Mouse (Mus musculus): ENCODE data around the gene Nipal3. TPM values are rescaled to one million over a fixed set of nuclear protein-coding genes. Genes with fewer than 3 reads are reported as not detected.

Gene Nipal3
- polyA plus RNA-seq (2015; fragmentation: Nextera tagmentation; extraction: Ambion mirVana), result 5.9 and 6.1 TPM in 2 replicates

GRCm38 (mm10) chr4:135494521-135495396, at the start of gene Nipal3, which contains the start of gene Stpg1:
Gene Nipal3 (minus strand): TSS chr4:135495038.
Gene Stpg1 (plus strand): TSS chr4:135494790.
- WGBS, result under 1% methylated on average over 53 of the region's 53 CpGs

GRCm38 (mm10) chr4:135544284-135544683, 49.4 kb upstream of the Nipal3 start:
- Histone ChIP-seq H3K36me3 (ENCODE audit: control insufficient read depth, insufficient read depth) (no peaks in the 10 kb centered on the region), H3K27me3 (replicated peaks; ENCODE audit: control insufficient read depth, insufficient read depth, low read length) (no peaks in the 10 kb centered on the region), H3K4me1 (replicated peaks; ENCODE audit: control insufficient read depth, insufficient read depth, low read length) (no peaks in the 10 kb centered on the region), H3K4me3 (replicated peaks; ENCODE audit: low read length) (no peak overlapping the region), H3K4me2 (ENCODE audit: low read length) (no peak overlapping the region), H3K9me3 (ENCODE audit: control insufficient read depth, low read length) (no peaks in the 10 kb centered on the region), H3K9ac (replicated peaks; ENCODE audit: low read depth, low read length) (no peak overlapping the region), H3K27ac (ENCODE audit: low read length) (no peak overlapping the region)
- ATAC-seq, result no peak
- 82% methylated on average over 2 of the region's 2 CpGs for WGBS

More at GRCm38 (mm10) chr4:135494521-135495396, at the start of gene Nipal3, which contains the start of gene Stpg1:
- peak; percentile 97 for ATAC-seq
- H3K27ac ChIP-seq (ENCODE audit: low read length), result 0 out of 2 replicates have a peak within 1 kb of the TSS, but pooled peaks have one; percentile 26
- peak within 1 kb of the TSS; percentile 92 for H3K4me2 ChIP-seq (ENCODE audit: low read length)
- 0 out of 2 replicates have a peak, but pooled peaks cover 6% of the 10 kb centered on the region for H3K27me3 ChIP-seq (replicated peaks; ENCODE audit: control insufficient read depth, insufficient read depth, low read length)
- peak within 1 kb of the TSS; percentile 64 for H3K9ac ChIP-seq (replicated peaks; ENCODE audit: low read depth, low read length)
- no peaks in the 10 kb centered on the region for H3K36me3 ChIP-seq (ENCODE audit: control insufficient read depth, insufficient read depth)
- no peaks in the 10 kb centered on the region for H3K9me3 ChIP-seq (ENCODE audit: control insufficient read depth, low read length)
- peak within 1 kb of the TSS; percentile 77 for H3K4me3 ChIP-seq (replicated peaks; ENCODE audit: low read length)
- peaks cover 7% of the 10 kb centered on the region for H3K4me1 ChIP-seq (replicated peaks; ENCODE audit: control insufficient read depth, insufficient read depth, low read length)

GRCm38 (mm10) chr4:135540057-135540456, 45.2 kb upstream of the Nipal3 start:
- ATAC-seq, result no peak

GRCm38 (mm10) chr4:135539056-135539455, 44.2 kb upstream of the Nipal3 start:
- Histone ChIP-seq H3K4me1 (replicated peaks; ENCODE audit: control insufficient read depth, insufficient read depth, low read length) (no peaks in the 10 kb centered on the region), H3K27me3 (replicated peaks; ENCODE audit: control insufficient read depth, insufficient read depth, low read length) (no peaks in the 10 kb centered on the region), H3K9ac (replicated peaks; ENCODE audit: low read depth, low read length) (no peak overlapping the region), H3K36me3 (ENCODE audit: control insufficient read depth, insufficient read depth) (no peaks in the 10 kb centered on the region), H3K9me3 (ENCODE audit: control insufficient read depth, low read length) (no peaks in the 10 kb centered on the region), H3K4me2 (ENCODE audit: low read length) (no peak overlapping the region), H3K27ac (ENCODE audit: low read length) (no peak overlapping the region), H3K4me3 (replicated peaks; ENCODE audit: low read length) (no peak overlapping the region)
- no peak for ATAC-seq
- 89% methylated on average over 12 of the region's 12 CpGs for WGBS

More at GRCm38 (mm10) chr4:135540057-135540456, 45.2 kb upstream of the Nipal3 start:
- H3K9ac ChIP-seq (replicated peaks; ENCODE audit: low read depth, low read length), result no peak overlapping the region
- WGBS, result 42% methylated on average over 9 of the region's 9 CpGs
- H3K27ac ChIP-seq (ENCODE audit: low read length), result no peak overlapping the region
- H3K9me3 ChIP-seq (ENCODE audit: control insufficient read depth, low read length), result no peaks in the 10 kb centered on the region
- H3K4me1 ChIP-seq (replicated peaks; ENCODE audit: control insufficient read depth, insufficient read depth, low read length), result no peaks in the 10 kb centered on the region
- H3K4me2 ChIP-seq (ENCODE audit: low read length), result no peak overlapping the region
- no peaks in the 10 kb centered on the region for H3K27me3 ChIP-seq (replicated peaks; ENCODE audit: control insufficient read depth, insufficient read depth, low read length)
- no peak overlapping the region for H3K4me3 ChIP-seq (replicated peaks; ENCODE audit: low read length)
- no peaks in the 10 kb centered on the region for H3K36me3 ChIP-seq (ENCODE audit: control insufficient read depth, insufficient read depth)

- H3K4me1 ChIP-seq (replicated peaks; ENCODE audit: control insufficient read depth, insufficient read depth, low read length), result 0 out of 2 replicates have a peak, but pooled peaks cover 3% of the 10 kb centered on the region
- H3K9ac ChIP-seq (replicated peaks; ENCODE audit: low read depth, low read length), result no peak overlapping the region
- no peaks in the 10 kb centered on the region for H3K9me3 ChIP-seq (ENCODE audit: control insufficient read depth, low read length)
- no peak overlapping the region for H3K4me3 ChIP-seq (replicated peaks; ENCODE audit: low read length)
- H3K27ac ChIP-seq (ENCODE audit: low read length), result no peak overlapping the region
- no peaks in the 10 kb centered on the region for H3K36me3 ChIP-seq (ENCODE audit: control insufficient read depth, insufficient read depth)
- no peaks in the 10 kb centered on the region for H3K27me3 ChIP-seq (replicated peaks; ENCODE audit: control insufficient read depth, insufficient read depth, low read length)
- no peak overlapping the region for H3K4me2 ChIP-seq (ENCODE audit: low read length)
- 99% methylated on average over 3 of the region's 3 CpGs for WGBS
- ATAC-seq, result no peak
These were observed 40.2 kb upstream of the Nipal3 start for GRCm38 (mm10) chr4:135535021-135535420.

GRCm38 (mm10) chr4:135533001-135533400, 38.2 kb upstream of the Nipal3 start:
- H3K27ac ChIP-seq (ENCODE audit: low read length), result no peak overlapping the region
- H3K4me3 ChIP-seq (replicated peaks; ENCODE audit: low read length), result no peak overlapping the region
- no peak overlapping the region for H3K9ac ChIP-seq (replicated peaks; ENCODE audit: low read depth, low read length)
- no peaks in the 10 kb centered on the region for H3K36me3 ChIP-seq (ENCODE audit: control insufficient read depth, insufficient read depth)
- no peak overlapping the region for H3K4me2 ChIP-seq (ENCODE audit: low read length)
- H3K9me3 ChIP-seq (ENCODE audit: control insufficient read depth, low read length), result no peaks in the 10 kb centered on the region
- H3K4me1 ChIP-seq (replicated peaks; ENCODE audit: control insufficient read depth, insufficient read depth, low read length), result 0 out of 2 replicates have a peak, but pooled peaks cover 3% of the 10 kb centered on the region
- H3K27me3 ChIP-seq (replicated peaks; ENCODE audit: control insufficient read depth, insufficient read depth, low read length), result no peaks in the 10 kb centered on the region
- WGBS, result 78% methylated on average over 6 of the region's 6 CpGs
- no peak for ATAC-seq

- 0 out of 2 replicates have a peak, but pooled peaks cover 3% of the 10 kb centered on the region for H3K4me1 ChIP-seq (replicated peaks; ENCODE audit: control insufficient read depth, insufficient read depth, low read length)
- H3K27ac ChIP-seq (ENCODE audit: low read length), result no peak overlapping the region
- H3K27me3 ChIP-seq (replicated peaks; ENCODE audit: control insufficient read depth, insufficient read depth, low read length), result no peaks in the 10 kb centered on the region
- H3K4me2 ChIP-seq (ENCODE audit: low read length), result no peak overlapping the region
- 60% methylated on average over 9 of the region's 9 CpGs for WGBS
- H3K9ac ChIP-seq (replicated peaks; ENCODE audit: low read depth, low read length), result no peak overlapping the region
- no peak overlapping the region for H3K4me3 ChIP-seq (replicated peaks; ENCODE audit: low read length)
- H3K9me3 ChIP-seq (ENCODE audit: control insufficient read depth, low read length), result no peaks in the 10 kb centered on the region
- H3K36me3 ChIP-seq (ENCODE audit: control insufficient read depth, insufficient read depth), result no peaks in the 10 kb centered on the region
- ATAC-seq, result no peak
These were observed 37.2 kb upstream of the Nipal3 start for GRCm38 (mm10) chr4:135531771-135532613.

GRCm38 (mm10) chr4:135531236-135531635, 36.4 kb upstream of the Nipal3 start:
- Histone ChIP-seq H3K27ac (ENCODE audit: low read length) (no peak overlapping the region; the same call in 1 of the 2 replicates), H3K4me3 (replicated peaks; ENCODE audit: low read length) (no peak overlapping the region), H3K4me1 (replicated peaks; ENCODE audit: control insufficient read depth, insufficient read depth, low read length) (peaks cover 6% of the 10 kb centered on the region; the same call in 1 of the 2 replicates), H3K9ac (replicated peaks; ENCODE audit: low read depth, low read length) (no peak overlapping the region), H3K27me3 (replicated peaks; ENCODE audit: control insufficient read depth, insufficient read depth, low read length) (no peaks in the 10 kb centered on the region), H3K9me3 (ENCODE audit: control insufficient read depth, low read length) (no peaks in the 10 kb centered on the region), H3K4me2 (ENCODE audit: low read length) (no peak overlapping the region), H3K36me3 (ENCODE audit: control insufficient read depth, insufficient read depth) (no peaks in the 10 kb centered on the region)
- WGBS, result 78% methylated on average over 9 of the region's 9 CpGs
- peak; percentile 47; the same call in 1 of the 2 replicates for ATAC-seq

GRCm38 (mm10) chr4:135530270-135530669, 35.4 kb upstream of the Nipal3 start:
- no peaks in the 10 kb centered on the region for H3K36me3 ChIP-seq (ENCODE audit: control insufficient read depth, insufficient read depth)
- H3K27ac ChIP-seq (ENCODE audit: low read length), result no peak overlapping the region
- H3K4me1 ChIP-seq (replicated peaks; ENCODE audit: control insufficient read depth, insufficient read depth, low read length), result peaks cover 7% of the 10 kb centered on the region; the same call in 1 of the 2 replicates
- no peak for ATAC-seq
- WGBS, result 68% methylated on average over 2 of the region's 2 CpGs
- no peak overlapping the region for H3K4me2 ChIP-seq (ENCODE audit: low read length)
- no peak overlapping the region for H3K4me3 ChIP-seq (replicated peaks; ENCODE audit: low read length)
- no peak overlapping the region for H3K9ac ChIP-seq (replicated peaks; ENCODE audit: low read depth, low read length)
- H3K9me3 ChIP-seq (ENCODE audit: control insufficient read depth, low read length), result no peaks in the 10 kb centered on the region
- peaks cover 3% of the 10 kb centered on the region for H3K27me3 ChIP-seq (replicated peaks; ENCODE audit: control insufficient read depth, insufficient read depth, low read length)

Data from forebrain, embryonic 16.5 days (tissue).